Mouse (Mus musculus): Measurements from ENCODE around the gene Nfkbie.

DNA sequence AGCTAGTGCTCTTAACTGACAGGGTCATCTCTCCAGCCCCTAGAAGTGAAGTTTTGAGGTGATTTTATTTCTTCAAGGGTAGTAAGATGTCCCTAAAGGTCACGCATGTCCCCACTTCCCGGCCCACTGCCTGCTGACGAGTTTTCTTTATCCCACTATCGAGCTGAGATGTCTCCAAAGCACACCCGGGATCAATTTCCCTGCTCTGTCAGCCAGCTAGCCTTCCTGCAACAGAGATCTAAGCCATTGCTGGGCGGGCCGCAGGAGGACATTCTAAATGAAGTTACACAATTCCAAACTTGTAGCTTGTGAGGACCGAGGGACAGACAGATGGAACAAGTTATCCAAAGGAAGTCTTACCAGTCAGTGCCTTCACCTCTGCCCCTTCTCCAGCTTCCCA, 44.8 kb downstream of the Nfkbie start:
- no peak for TF ChIP-seq CTCF (IDR thresholded peaks at IDR 0.05; ENCODE audit: low read depth, low read length)
- TF ChIP-seq TAL1 (conservative IDR thresholded peaks at IDR 0.05; ENCODE audit: low read depth, low read length) = no peak
- TF ChIP-seq GATA2 (IDR thresholded peaks at IDR 0.05; ENCODE audit: borderline replicate concordance, low read depth, low read length) = no peak
